Mouse (Mus musculus): Measurements from ENCODE around the gene Tmem240. TPM values are rescaled to one million over a fixed set of nuclear protein-coding genes. Genes with fewer than 3 reads are reported as not detected.
A peak's percentile ranks its signal among the peaks of the same experiment; 100 is the strongest.

The Tmem240 gene
- total RNA-seq, 2 experiments from 2014 or later = 0.19 TPM; not detected in 1

GRCm38 (mm10) chr4:155762357-155762756 lies 27.8 kb downstream of the Tmem240 start:
- peak; percentile 42; the same call in 1 of the 2 replicates for ATAC-seq (replicated peaks; ENCODE audit: low FRiP score, poor library complexity, severe bottlenecking)

- no peak for ATAC-seq (replicated peaks; ENCODE audit: low FRiP score, poor library complexity, severe bottlenecking)
Measured at GRCm38 (mm10) chr4:155769496-155769879, 34.9 kb downstream of the Tmem240 start.

GRCm38 (mm10) chr4:155769880-155770512 lies 35.4 kb downstream of the Tmem240 start:
- ATAC-seq (replicated peaks; ENCODE audit: low FRiP score, poor library complexity, severe bottlenecking) = peak; percentile 79

GRCm38 (mm10) chr4:155770626-155771025 lies 36.0 kb downstream of the Tmem240 start:
- ATAC-seq (replicated peaks; ENCODE audit: low FRiP score, poor library complexity, severe bottlenecking) = no peak

GRCm38 (mm10) chr4:155771706-155772105 lies 37.1 kb downstream of the Tmem240 start:
- no peak for ATAC-seq (replicated peaks; ENCODE audit: low FRiP score, poor library complexity, severe bottlenecking)

- ATAC-seq (replicated peaks; ENCODE audit: low FRiP score, poor library complexity, severe bottlenecking) = no peak
Measured at GRCm38 (mm10) chr4:155772786-155773185, 38.2 kb downstream of the Tmem240 start.

GRCm38 (mm10) chr4:155773335-155774078 lies 38.9 kb downstream of the Tmem240 start:
- no peak for ATAC-seq (replicated peaks; ENCODE audit: low FRiP score, poor library complexity, severe bottlenecking)

- ATAC-seq (replicated peaks; ENCODE audit: low FRiP score, poor library complexity, severe bottlenecking) = peak; percentile 77
Measured at GRCm38 (mm10) chr4:155774280-155774754, 39.7 kb downstream of the Tmem240 start, which contains the start of gene Vwa1. Gene Vwa1, minus strand, starts transcription at chr4:155774698.

- no peak for ATAC-seq (replicated peaks; ENCODE audit: low FRiP score, poor library complexity, severe bottlenecking)
Measured at GRCm38 (mm10) chr4:155774971-155775740, 40.6 kb downstream of the Tmem240 start.

- ATAC-seq (replicated peaks; ENCODE audit: low FRiP score, poor library complexity, severe bottlenecking) = no peak
Measured at GRCm38 (mm10) chr4:155775855-155776254, 41.3 kb downstream of the Tmem240 start.

- no peak for ATAC-seq (replicated peaks; ENCODE audit: low FRiP score, poor library complexity, severe bottlenecking)
Measured at GRCm38 (mm10) chr4:155776704-155777335, 42.2 kb downstream of the Tmem240 start.

- no peak for ATAC-seq (replicated peaks; ENCODE audit: low FRiP score, poor library complexity, severe bottlenecking)
Measured at GRCm38 (mm10) chr4:155777816-155778215, 43.2 kb downstream of the Tmem240 start.

GRCm38 (mm10) chr4:155779498-155779897 lies 44.9 kb downstream of the Tmem240 start:
- no peak for ATAC-seq (replicated peaks; ENCODE audit: low FRiP score, poor library complexity, severe bottlenecking)

GRCm38 (mm10) chr4:155780895-155781294 lies 46.3 kb downstream of the Tmem240 start:
- no peak for ATAC-seq (replicated peaks; ENCODE audit: low FRiP score, poor library complexity, severe bottlenecking)

GRCm38 (mm10) chr4:155783486-155784080 lies 49.0 kb downstream of the Tmem240 start:
- no peak for ATAC-seq (replicated peaks; ENCODE audit: low FRiP score, poor library complexity, severe bottlenecking)

- peak; percentile 68 for ATAC-seq (replicated peaks; ENCODE audit: low FRiP score, poor library complexity, severe bottlenecking)
Measured at GRCm38 (mm10) chr4:155784081-155784701, 49.6 kb downstream of the Tmem240 start.

GRCm38 (mm10) chr4:155785246-155785645 lies 50.6 kb downstream of the Tmem240 start:
- ATAC-seq (replicated peaks; ENCODE audit: low FRiP score, poor library complexity, severe bottlenecking) = no peak

GRCm38 (mm10) chr4:155785819-155786218 lies 51.2 kb downstream of the Tmem240 start, which contains the start of gene Tmem88b:
Gene Tmem88b, minus strand, starts transcription at chr4:155785874.
- ATAC-seq (replicated peaks; ENCODE audit: low FRiP score, poor library complexity, severe bottlenecking) = peak; percentile 48

GRCm38 (mm10) chr4:155788300-155788699 lies 53.7 kb downstream of the Tmem240 start:
- peak; percentile 81 for ATAC-seq (replicated peaks; ENCODE audit: low FRiP score, poor library complexity, severe bottlenecking)
